Mouse (Mus musculus): ENCODE measurements at regions not wholly inside any gene's neighbourhood (a gene's known extent, or its start where the extent isn't known, plus 50 kb on each side); places are given as distances from the start of the nearest gene placed in this dataset.

GRCm38 (mm10) chr2:21946484-21946883 lies 280.8 kb upstream of the Myo3a start:
- no peaks in the 10 kb centered on the region for H3K9me3 ChIP-seq (replicated peaks; ENCODE audit: insufficient read depth, low read length)
- H3K27ac ChIP-seq (ENCODE audit: control insufficient read depth, low read depth, low read length): no peak overlapping the region
- H3K27me3 ChIP-seq (ENCODE audit: control insufficient read depth in 1 of 2, insufficient read depth in 2 of 2, low read length in 2 of 2): no peaks in the 10 kb centered on the region; a peak in 1 of 4 replicates
- H3K36me3 ChIP-seq (ENCODE audit: control insufficient read depth in 1 of 2, insufficient read depth in 2 of 2, low read length in 2 of 2): no peaks in the 10 kb centered on the region
- H3K9ac ChIP-seq (ENCODE audit: control insufficient read depth, low read depth, low read length, poor library complexity, severe bottlenecking): no peak overlapping the region
- peaks cover 0 to 2% of the 10 kb centered on the region in 2 experiments; a peak in 1 of 4 replicates for H3K4me1 ChIP-seq (ENCODE audit: control insufficient read depth in 1 of 2, insufficient read depth in 2 of 2, low read length in 2 of 2)
- no peak for DNase-seq (ENCODE audit: low read depth, low spot score)
- no peaks in the 10 kb centered on the region for H3K79me2 ChIP-seq (ENCODE audit: control insufficient read depth, insufficient read depth, low read length, poor library complexity)
- TF ChIP-seq ZKSCAN1 (IDR thresholded peaks at IDR 0.05; ENCODE audit: low read depth, low read length) (no peak), SMC3 (IDR thresholded peaks at IDR 0.05; ENCODE audit: low read depth, low read length) (no peak)
- no peak overlapping the region for H3K4me3 ChIP-seq (ENCODE audit: control insufficient read depth in 1 of 2, insufficient read depth in 1 of 2, low read depth in 2 of 2, low read length in 2 of 2)

DNA sequence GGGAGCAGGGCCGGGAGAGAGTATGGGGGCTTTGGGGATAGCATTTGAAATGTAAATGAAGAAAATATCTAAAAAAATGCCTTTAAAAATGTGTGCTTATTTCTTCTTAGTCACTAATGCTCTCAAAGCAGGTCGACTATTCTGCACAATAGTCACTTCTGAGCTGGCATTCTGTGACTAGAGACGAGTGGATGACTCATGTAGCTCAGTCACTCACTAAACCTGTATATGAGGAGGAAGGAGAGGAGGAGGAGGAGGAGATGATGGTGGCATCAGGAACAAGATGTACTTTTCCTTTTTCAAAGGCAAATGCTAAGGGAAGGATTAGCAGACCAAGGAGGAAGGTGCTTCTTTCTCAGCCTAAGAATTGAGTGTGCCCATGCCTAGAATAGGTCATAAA lies 276.0 kb upstream of the Myo3a start:
- TF ChIP-seq SIN3A (IDR thresholded peaks at IDR 0.05; ENCODE audit: low read length) (no peak), ZMIZ1 (IDR thresholded peaks at IDR 0.05; ENCODE audit: low read depth, low read length) (no peak), SMC3 (IDR thresholded peaks at IDR 0.05; ENCODE audit: low read depth, low read length) (no peak), USF2 (IDR thresholded peaks at IDR 0.05; ENCODE audit: borderline replicate concordance in 1 of 2, insufficient read depth in 1 of 2, low read depth in 1 of 2, low read length in 2 of 2) (no peak), TAL1 (IDR thresholded peaks at IDR 0.05; ENCODE audit: low read length) (no peak), NRF1 (IDR thresholded peaks at IDR 0.05; ENCODE audit: insufficient read depth, low read depth, low read length, poor library complexity, severe bottlenecking) (no peak), HCFC1 (IDR thresholded peaks at IDR 0.05; ENCODE audit: low read depth, low read length) (no peak), RAD21 (IDR thresholded peaks at IDR 0.05; ENCODE audit: low read depth, low read length) (no peak), NELFE (IDR thresholded peaks at IDR 0.05; ENCODE audit: low read depth, low read length) (no peak), TBP (IDR thresholded peaks at IDR 0.05; ENCODE audit: low read depth, low read length) (no peak), EP300 (IDR thresholded peaks at IDR 0.05; ENCODE audit: low read depth in 1 of 2, low read length in 2 of 2) (no peak), MXI1 (IDR thresholded peaks at IDR 0.05; ENCODE audit: low read depth, low read length) (no peak), MYC (IDR thresholded peaks at IDR 0.05; ENCODE audit: low read depth, low read length) (no peak), MAX (IDR thresholded peaks at IDR 0.05; ENCODE audit: low read length) (no peak), KAT2A (conservative IDR thresholded peaks at IDR 0.05; ENCODE audit: low read depth, low read length) (no peak), ZC3H11A (IDR thresholded peaks at IDR 0.05; ENCODE audit: low read depth, low read length) (no peak), POLR2AphosphoS5 (IDR thresholded peaks at IDR 0.05; ENCODE audit: borderline replicate concordance, low read depth, low read length) (no peak), POLR2A (IDR thresholded peaks at IDR 0.05; ENCODE audit: control insufficient read depth in 1 of 2, insufficient read depth in 1 of 2, low read depth in 1 of 2, low read length in 2 of 2, poor library complexity in 1 of 2) (no peak), ETS1 (IDR thresholded peaks at IDR 0.05; ENCODE audit: low read depth, low read length) (no peak)
- H3K9me3 ChIP-seq (replicated peaks; ENCODE audit: insufficient read depth, low read length): no peaks in the 10 kb centered on the region
- no peak for DNase-seq (ENCODE audit: low read depth, low spot score)
- H3K36me3 ChIP-seq (ENCODE audit: control insufficient read depth in 1 of 2, insufficient read depth in 2 of 2, low read length in 2 of 2): no peaks in the 10 kb centered on the region
- H3K27me3 ChIP-seq (ENCODE audit: control insufficient read depth in 1 of 2, insufficient read depth in 2 of 2, low read length in 2 of 2): no peaks in the 10 kb centered on the region; a peak in 2 of 4 replicates
- no peaks in the 10 kb centered on the region for H3K4me1 ChIP-seq (ENCODE audit: control insufficient read depth in 1 of 2, insufficient read depth in 2 of 2, low read length in 2 of 2)
- no peak overlapping the region for H3K9ac ChIP-seq (ENCODE audit: control insufficient read depth, low read depth, low read length, poor library complexity, severe bottlenecking)
- H3K79me2 ChIP-seq (ENCODE audit: control insufficient read depth, insufficient read depth, low read length, poor library complexity): no peaks in the 10 kb centered on the region
- H3K4me3 ChIP-seq (ENCODE audit: control insufficient read depth in 1 of 2, insufficient read depth in 1 of 2, low read depth in 2 of 2, low read length in 2 of 2): no peak overlapping the region
- no peak overlapping the region for H3K27ac ChIP-seq (ENCODE audit: control insufficient read depth, low read depth, low read length)

All from MEL (cell line).